Mouse (Mus musculus) MEL (cell line): ENCODE data around the gene Mydgf. TPM values are rescaled to one million over a fixed set of nuclear protein-coding genes. Genes with fewer than 3 reads are reported as not detected.

Experiments used
- DNase-seq: peaks from one replicate; pipeline ENCODE4 v3.0.0; 2011; ENCODE audit warnings: low read depth, low spot score
- H3K27ac ChIP-seq: 2 replicates; pipeline ENCODE4 v1.5.1; 2012; ENCODE audit warnings: low read depth, mild to moderate bottlenecking, control low read depth, low read length, moderate library complexity; ENCODE audit not compliant: control insufficient read depth
- H3K27me3 ChIP-seq, 2 experiments: fragments of 150-350 bp in 1 of 2; sonication (generic) in 1 of 2; 2 replicates each; pipeline ENCODE4 v1.6.1; 2012; ENCODE audit warnings: low read length in 2 of 2, mild to moderate bottlenecking in 2 of 2, improper control_type of control experiment in 1 of 2, moderate library complexity in 1 of 2; ENCODE audit not compliant: insufficient read depth in 2 of 2, control insufficient read depth in 1 of 2
- H3K36me3 ChIP-seq, 2 experiments: 2 replicates each; pipeline ENCODE4 v1.6.1; 2012 to 2014; ENCODE audit warnings: low read length in 2 of 2, improper control_type of control experiment in 1 of 2, inconsistent platforms in 1 of 2, mild to moderate bottlenecking in 1 of 2; ENCODE audit not compliant: insufficient read depth in 2 of 2, control insufficient read depth in 1 of 2
- H3K4me1 ChIP-seq, 2 experiments: fragments of 150-350 bp in 1 of 2; sonication (generic) in 1 of 2; 2 replicates each; pipeline ENCODE4 v1.6.1; 2012; ENCODE audit warnings: low read length in 2 of 2, improper control_type of control experiment in 1 of 2, mild to moderate bottlenecking in 1 of 2; ENCODE audit not compliant: insufficient read depth in 2 of 2, control insufficient read depth in 1 of 2
- H3K4me3 ChIP-seq, 2 experiments: fragments of 150-350 bp in 1 of 2; sonication (generic) in 1 of 2; 2 replicates each; pipeline ENCODE4 v1.5.1; 2012; ENCODE audit warnings: low read depth in 2 of 2, low read length in 2 of 2, mild to moderate bottlenecking in 2 of 2, moderate library complexity in 2 of 2, control low read depth in 1 of 2, improper control_type of control experiment in 1 of 2; ENCODE audit not compliant: control insufficient read depth in 1 of 2, insufficient read depth in 1 of 2
- H3K79me2 ChIP-seq: 2 replicates; pipeline ENCODE4 v1.6.1; 2012; ENCODE audit warnings: mild to moderate bottlenecking, low read length, moderate library complexity; ENCODE audit not compliant: control insufficient read depth, poor library complexity, insufficient read depth
- H3K9ac ChIP-seq: 2 replicates; pipeline ENCODE4 v1.6.1; 2012; ENCODE audit warnings: low read depth, mild to moderate bottlenecking, control low read depth, low read length, moderate library complexity; ENCODE audit not compliant: control insufficient read depth, poor library complexity, severe bottlenecking
- H3K9me3 ChIP-seq: fragments of 150-350 bp; sonication (generic); replicated peaks from 2 replicates; pipeline ENCODE4 v1.6.1; 2012; ENCODE audit warnings: mild to moderate bottlenecking, low read length, improper control_type of control experiment, moderate library complexity; ENCODE audit not compliant: insufficient read depth
- BHLHE40 ChIP-seq: IDR thresholded peaks from 2 replicates; pipeline ENCODE4 v1.6.1; 2012; ENCODE audit warnings: low read depth, mild to moderate bottlenecking, inconsistent platforms, low read length, improper control_type of control experiment, borderline replicate concordance
- CHD1 ChIP-seq: IDR thresholded peaks from 2 replicates; pipeline ENCODE4 v1.6.1; 2012; ENCODE audit warnings: low read depth, mild to moderate bottlenecking, inconsistent platforms, low read length, improper control_type of control experiment
- CHD2 ChIP-seq: IDR thresholded peaks from 2 replicates; pipeline ENCODE4 v1.6.1; 2011; ENCODE audit warnings: low read length, improper control_type of control experiment
- ELF1 ChIP-seq: IDR thresholded peaks from 2 replicates; pipeline ENCODE4 v1.6.1; 2014; ENCODE audit warnings: low read depth, mild to moderate bottlenecking, inconsistent platforms, low read length, improper control_type of control experiment, moderate library complexity
- EP300 ChIP-seq, 2 experiments: IDR thresholded peaks; 2 replicates each; pipeline ENCODE4 v1.6.1; 2011; ENCODE audit warnings: improper control_type of control experiment in 2 of 2, low read length in 2 of 2, low read depth in 1 of 2, mild to moderate bottlenecking in 1 of 2
- ETS1 ChIP-seq: IDR thresholded peaks from 2 replicates; pipeline ENCODE4 v1.6.1; 2012; ENCODE audit warnings: low read depth, mild to moderate bottlenecking, inconsistent platforms, low read length, improper control_type of control experiment, moderate library complexity
- GABPA ChIP-seq: IDR thresholded peaks from 2 replicates; pipeline ENCODE4 v1.6.1; 2012; ENCODE audit warnings: low read depth, mild to moderate bottlenecking, inconsistent platforms, low read length, improper control_type of control experiment, moderate library complexity
- HCFC1 ChIP-seq: IDR thresholded peaks from 2 replicates; pipeline ENCODE4 v1.6.1; 2012; ENCODE audit warnings: low read depth, mild to moderate bottlenecking, inconsistent platforms, low read length, improper control_type of control experiment, moderate library complexity
- KAT2A ChIP-seq: conservative IDR thresholded peaks from 2 replicates; pipeline ENCODE4 v1.6.1; 2012; ENCODE audit warnings: low read depth, low read length, improper control_type of control experiment, inconsistent platforms
- MAFK ChIP-seq: IDR thresholded peaks from 2 replicates; pipeline ENCODE4 v1.6.1; 2011; ENCODE audit warnings: low read depth, mild to moderate bottlenecking, low read length, improper control_type of control experiment, borderline replicate concordance
- MAX ChIP-seq: IDR thresholded peaks from 2 replicates; pipeline ENCODE4 v1.6.1; 2011; ENCODE audit warnings: low read length, improper control_type of control experiment
- MEF2A ChIP-seq: IDR thresholded peaks from 2 replicates; pipeline ENCODE4 v1.6.1; 2014; ENCODE audit warnings: low read depth, mild to moderate bottlenecking, inconsistent platforms, low read length, improper control_type of control experiment; ENCODE audit not compliant: poor library complexity, insufficient replicate concordance, severe bottlenecking; ENCODE audit errors: extremely low read depth
- MXI1 ChIP-seq: IDR thresholded peaks from 2 replicates; pipeline ENCODE4 v1.6.1; 2011; ENCODE audit warnings: mild to moderate bottlenecking, low read depth, low read length, improper control_type of control experiment
- MYB ChIP-seq: IDR thresholded peaks from 2 replicates; pipeline ENCODE4 v1.6.1; 2011; ENCODE audit warnings: mild to moderate bottlenecking, low read depth, low read length, improper control_type of control experiment
- MYC ChIP-seq: IDR thresholded peaks from 2 replicates; pipeline ENCODE4 v1.6.1; 2011; ENCODE audit warnings: low read depth, mild to moderate bottlenecking, low read length, improper control_type of control experiment, moderate library complexity
- NRF1 ChIP-seq: IDR thresholded peaks from 2 replicates; pipeline ENCODE4 v1.6.1; 2014; ENCODE audit warnings: low read depth, mild to moderate bottlenecking, inconsistent platforms, low read length, improper control_type of control experiment, moderate library complexity; ENCODE audit not compliant: poor library complexity, insufficient read depth, severe bottlenecking
- POLR2AphosphoS2 ChIP-seq: IDR thresholded peaks from 2 replicates; pipeline ENCODE4 v1.6.1; 2011; ENCODE audit warnings: low read length, improper control_type of control experiment
- RAD21 ChIP-seq: IDR thresholded peaks from 2 replicates; pipeline ENCODE4 v1.6.1; 2011; ENCODE audit warnings: mild to moderate bottlenecking, low read depth, low read length, improper control_type of control experiment
- RCOR1 ChIP-seq: IDR thresholded peaks from 2 replicates; pipeline ENCODE4 v1.6.1; 2012; ENCODE audit warnings: low read depth, mild to moderate bottlenecking, inconsistent platforms, low read length, improper control_type of control experiment
- SMC3 ChIP-seq: IDR thresholded peaks from 2 replicates; pipeline ENCODE4 v1.6.1; 2011; ENCODE audit warnings: low read depth, low read length, improper control_type of control experiment
- TAL1 ChIP-seq: IDR thresholded peaks from 2 replicates; pipeline ENCODE4 v1.6.1; 2012; ENCODE audit warnings: mild to moderate bottlenecking, inconsistent platforms, low read length, moderate library complexity, mixed read lengths
- TBP ChIP-seq: IDR thresholded peaks from 2 replicates; pipeline ENCODE4 v1.8.0; 2011; ENCODE audit warnings: low read depth, low read length, improper control_type of control experiment
- TCF12 ChIP-seq: IDR thresholded peaks from 2 replicates; pipeline ENCODE4 v1.6.1; 2014; ENCODE audit warnings: low read depth, mild to moderate bottlenecking, inconsistent platforms, low read length, improper control_type of control experiment, moderate library complexity
- UBTF ChIP-seq: IDR thresholded peaks from 2 replicates; pipeline ENCODE4 v1.6.1; 2012; ENCODE audit warnings: low read depth, mild to moderate bottlenecking, inconsistent platforms, low read length, improper control_type of control experiment, moderate library complexity, borderline replicate concordance; ENCODE audit not compliant: insufficient read depth
- USF1 ChIP-seq: IDR thresholded peaks from 2 replicates; pipeline ENCODE4 v1.6.1; 2014; ENCODE audit warnings: low read depth, mild to moderate bottlenecking, inconsistent platforms, low read length, improper control_type of control experiment, moderate library complexity
- USF2 ChIP-seq, 2 experiments: IDR thresholded peaks; 2 replicates each; pipeline ENCODE4 v1.6.1; 2011 to 2012; ENCODE audit warnings: improper control_type of control experiment in 2 of 2, low read length in 2 of 2, borderline replicate concordance in 1 of 2, inconsistent platforms in 1 of 2, low read depth in 1 of 2, mild to moderate bottlenecking in 1 of 2; ENCODE audit not compliant: insufficient read depth in 1 of 2
- ZC3H11A ChIP-seq: IDR thresholded peaks from 2 replicates; pipeline ENCODE4 v1.6.1; 2012; ENCODE audit warnings: low read depth, mild to moderate bottlenecking, inconsistent platforms, low read length, improper control_type of control experiment
- ZKSCAN1 ChIP-seq: IDR thresholded peaks from 2 replicates; pipeline ENCODE4 v1.6.1; 2012; ENCODE audit warnings: low read depth, mild to moderate bottlenecking, inconsistent platforms, low read length, improper control_type of control experiment, moderate library complexity
- polyA plus RNA-seq, 2 experiments: library from polyadenylated mRNA; stranded (reverse) in 1 of 2; unstranded in 1 of 2; fragments of >175 nt in 1 of 2; fragments of >200 nt in 1 of 2; gene quantifications; 2 replicates each; pipeline versions ENCODE4 v1.2.1 to v1.2.4; 2012; ENCODE audit warnings: low replicate concordance in 2 of 2, low read depth in 1 of 2; ENCODE audit not compliant: insufficient read length in 2 of 2, insufficient read depth in 1 of 2, missing spikeins in 1 of 2
- total RNA-seq: library from RNA; depleted of rRNA; stranded (reverse); fragments of 300-350 nt; gene quantifications from 2 replicates; pipeline ENCODE4 v1.2.3, GENCODE M21; 2012

Gene Mydgf
- total and polyA plus RNA-seq, 3 experiments: 117 to 137 TPM; not detected in 1

GRCm38 (mm10) chr17:56219251-56219650 is 35.5 kb upstream of the Mydgf start:
- TF ChIP-seq MAX (peak; percentile 35; the same call in 1 of the 2 replicates), MYC (0 out of 2 replicates have a peak, but pooled peaks have one; percentile 21), TAL1 (no peak)
- H3K4me3 ChIP-seq: peak overlapping the region; percentile 43 to 98
- H3K27me3 ChIP-seq: no peaks in the 10 kb centered on the region; a peak in 1 of 4 replicates
- H3K27ac ChIP-seq: peak overlapping the region; percentile 30
- H3K4me1 ChIP-seq: peaks cover 0 to 17% of the 10 kb centered on the region in 2 experiments; a peak in 3 of 4 replicates
- no peak for DNase-seq
- H3K9me3 ChIP-seq: no peaks in the 10 kb centered on the region
- H3K9ac ChIP-seq: peak overlapping the region; percentile 61
- H3K36me3 ChIP-seq: peaks cover 0 to 3% of the 10 kb centered on the region in 2 experiments; a peak in 1 of 4 replicates
- H3K79me2 ChIP-seq: peaks cover 13% of the 10 kb centered on the region

DNA sequence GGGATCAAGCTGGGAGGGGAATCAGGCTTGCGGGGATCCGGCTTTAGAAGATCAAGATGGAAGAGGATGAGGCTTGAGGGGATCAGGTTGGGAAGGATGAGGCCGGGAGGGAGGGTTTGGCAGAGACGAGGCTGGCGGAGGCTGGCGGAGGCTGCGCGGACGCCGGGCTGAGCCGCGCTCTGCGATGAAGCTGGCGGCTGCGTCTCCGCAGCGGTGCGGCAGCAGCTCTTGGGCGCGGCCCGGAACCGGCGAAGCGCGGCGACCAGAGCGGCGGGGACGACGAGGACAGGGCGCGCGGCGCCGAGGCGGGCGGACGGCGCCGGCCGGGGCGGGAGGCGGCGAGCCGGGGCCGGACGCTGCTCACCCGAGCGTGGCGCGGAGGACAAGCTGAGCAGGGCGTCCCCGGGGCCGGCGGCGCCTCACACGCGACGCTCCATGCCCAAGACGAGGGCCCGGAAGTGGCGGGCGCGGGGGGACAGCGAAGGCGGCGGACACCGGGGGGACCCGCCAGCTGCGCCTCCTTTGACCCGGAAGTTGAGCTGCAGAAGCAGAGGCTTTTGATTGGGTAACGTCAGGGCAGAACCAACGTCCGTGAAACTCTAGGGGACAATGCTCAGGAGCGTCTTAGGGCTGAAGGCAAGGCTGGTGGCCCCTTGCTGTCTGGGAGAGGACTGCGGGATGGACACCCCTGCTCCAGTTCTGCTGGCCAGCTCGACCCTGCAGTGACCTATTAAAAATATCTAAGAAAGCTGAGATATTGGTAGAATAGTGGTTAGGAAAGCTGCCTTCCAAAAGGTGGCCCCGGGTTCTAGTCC is 34.9 kb upstream of the Mydgf start, which contains the start of gene Dpp9:
Dpp9 (minus strand) TSS at position 529 of the 815 bp plus-strand sequence.
- H3K36me3 ChIP-seq: peaks cover 0 to 3% of the 10 kb centered on the region in 2 experiments; a peak in 1 of 4 replicates
- peak within 1 kb of the TSS; percentile 92 to 98 for H3K4me3 ChIP-seq
- peaks cover 0 to 17% of the 10 kb centered on the region in 2 experiments; a peak in 3 of 4 replicates for H3K4me1 ChIP-seq
- peak within 1 kb of the TSS; percentile 91 for H3K9ac ChIP-seq
- peaks cover 13% of the 10 kb centered on the region for H3K79me2 ChIP-seq
- DNase-seq: peak; percentile 98
- H3K9me3 ChIP-seq: no peaks in the 10 kb centered on the region
- no peaks in the 10 kb centered on the region; a peak in 1 of 4 replicates for H3K27me3 ChIP-seq
- H3K27ac ChIP-seq: peak within 1 kb of the TSS; percentile 38
- TF ChIP-seq RAD21 (no peak), POLR2AphosphoS2 (no peak), ELF1 (peak; percentile 80), RCOR1 (no peak), ZKSCAN1 (no peak), BHLHE40 (no peak), MAX (no peak), EP300 (IDR thresholded peaks at IDR 0.05; ENCODE audit: low read depth in 1 of 2, low read length in 2 of 2) (0 out of 4 replicates have a peak, but pooled peaks of 1 of the 2 experiments have one; percentile 11), TCF12 (peak; percentile 54), GABPA (no peak), ZC3H11A (no peak), USF1 (no peak), TAL1 (no peak), HCFC1 (peak; percentile 93), SMC3 (no peak), CHD1 (peak; percentile 99), NRF1 (no peak), KAT2A (peak; percentile 83), MYB (no peak), MAFK (no peak), TBP (peak; percentile 94), UBTF (no peak), USF2 (IDR thresholded peaks at IDR 0.05; ENCODE audit: borderline replicate concordance in 1 of 2, insufficient read depth in 1 of 2, low read depth in 1 of 2, low read length in 2 of 2) (no peak), ETS1 (no peak; the same call in 1 of the 2 replicates), CHD2 (peak; percentile 72), MXI1 (no peak; the same call in 1 of the 2 replicates), MEF2A (no peak)
